Mouse (Mus musculus) embryonic facial prominence, embryonic 10.5 days (tissue): Measurements from ENCODE around the gene B4galt7. TPM values are rescaled to one million over a fixed set of nuclear protein-coding genes. Genes with fewer than 3 reads are reported as not detected.
A peak's percentile ranks its signal among the peaks of the same experiment; 100 is the strongest.
"Not testable (repeated sequence)": the region's sequence is repeated elsewhere in the genome, so short reads cannot be mapped to it uniquely, and the experiment has no call there.

Experiments
- DNase-seq: peaks from one replicate; pipeline ENCODE4 v3.0.0-alpha.2; 2017; ENCODE audit warnings: low spot score
- H3K27ac ChIP-seq: fragments of 300-500 bp; sonication (generic); replicated peaks from 2 replicates; pipeline ENCODE4 v1.5.1; 2016; ENCODE audit warnings: mild to moderate bottlenecking
- H3K27me3 ChIP-seq: fragments of 300-500 bp; sonication (generic); replicated peaks from 2 replicates; pipeline ENCODE4 v1.6.1; 2016; ENCODE audit warnings: low read depth, mild to moderate bottlenecking; ENCODE audit not compliant: poor library complexity, severe bottlenecking
- H3K36me3 ChIP-seq: fragments of 300-500 bp; sonication (generic); replicated peaks from 2 replicates; pipeline ENCODE4 v1.6.1; 2016; ENCODE audit warnings: mild to moderate bottlenecking, moderate library complexity
- H3K4me1 ChIP-seq: fragments of 300-500 bp; sonication (generic); 2 replicates; pipeline ENCODE4 v1.6.1; 2016
- H3K4me3 ChIP-seq: fragments of 300-500 bp; sonication (generic); 2 replicates; pipeline ENCODE4 v1.5.1; 2016; ENCODE audit warnings: mild to moderate bottlenecking, moderate library complexity
- H3K9me3 ChIP-seq: fragments of 300-500 bp; sonication (generic); 2 replicates; pipeline ENCODE4 v1.6.1; 2016; ENCODE audit warnings: mild to moderate bottlenecking
- WGBS: fragments of 180-500 bp; shearing (Covaris S2); methylation state at CpG from one replicate; pipeline ENCODE4 v1.1.7; 2016; 5-methylcytosine and 5-hydroxymethylcytosine counted together
- polyA plus RNA-seq: library from polyadenylated mRNA; unstranded; fragments of >200 nt; fragmentation: Nextera tagmentation; extraction: Ambion mirVana; gene quantifications from 2 replicates; pipeline ENCODE4 v1.2.1, GENCODE M21; 2016

The B4galt7 gene
- polyA plus RNA-seq, 1 experiment from 2014 or later, result 30.1 TPM

- Histone ChIP-seq H3K36me3 (peaks cover 15% of the 10 kb centered on the region), H3K27ac (no peak within 1 kb of the TSS), H3K9me3 (no peaks in the 10 kb centered on the region), H3K4me1 (peaks cover 25% of the 10 kb centered on the region), H3K4me3 (no peak within 1 kb of the TSS), H3K27me3 (no peaks in the 10 kb centered on the region)
- 95% methylated on average over 2 of the region's 2 CpGs for WGBS
- DNase-seq, result no peak
Observed at GRCm38 (mm10) chr13:55573432-55573831, 26.3 kb upstream of the B4galt7 start, which contains the start of gene Tmed9. Gene Tmed9, plus strand, starts transcription at chr13:55573732.

DNA sequence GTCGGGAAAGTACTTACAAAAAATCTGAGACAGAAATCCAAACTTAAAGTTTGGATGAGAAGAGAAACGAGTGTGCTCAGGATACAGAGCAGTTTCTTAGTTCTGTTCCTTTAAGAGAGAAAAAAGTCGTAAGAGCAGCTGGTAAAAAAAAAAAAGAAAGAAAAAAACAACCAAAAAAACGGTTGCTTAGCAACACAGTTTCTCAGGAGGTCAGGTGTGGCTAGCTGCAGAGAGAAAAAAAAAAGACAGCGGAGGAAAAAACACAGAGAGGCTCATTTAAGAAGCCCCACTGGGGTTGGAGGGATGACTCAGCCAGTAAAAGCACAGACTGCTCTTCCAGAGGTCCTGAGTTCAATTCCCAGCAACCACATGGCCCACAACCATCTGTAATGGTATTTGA, 25.4 kb upstream of the B4galt7 start:
- WGBS, result 78% methylated on average over 5 of the region's 5 CpGs
- DNase-seq, result no peak
- Histone ChIP-seq H3K4me3 (no peak overlapping the region), H3K27me3 (no peaks in the 10 kb centered on the region), H3K9me3 (no peaks in the 10 kb centered on the region), H3K36me3 (peaks cover 7% of the 10 kb centered on the region), H3K4me1 (peaks cover 20% of the 10 kb centered on the region), H3K27ac (no peak overlapping the region)

GRCm38 (mm10) chr13:55575932-55576331, 23.8 kb upstream of the B4galt7 start:
- DNase-seq, result peak; percentile 21

GRCm38 (mm10) chr13:55576872-55577271, 22.8 kb upstream of the B4galt7 start:
- H3K27me3 ChIP-seq, H3K36me3 ChIP-seq, H3K4me1 ChIP-seq, DNase-seq, H3K27ac ChIP-seq, H3K4me3 ChIP-seq, H3K9me3 ChIP-seq: not testable (repeated sequence)
- WGBS, result 86% methylated on average over 7 of the region's 7 CpGs

More at GRCm38 (mm10) chr13:55575932-55576331, 23.8 kb upstream of the B4galt7 start:
- 65% methylated on average over 5 of the region's 5 CpGs for WGBS
- Histone ChIP-seq H3K9me3 (no peaks in the 10 kb centered on the region), H3K27me3 (no peaks in the 10 kb centered on the region), H3K27ac (no peak overlapping the region), H3K4me1 (peaks cover 10% of the 10 kb centered on the region), H3K4me3 (no peak overlapping the region), H3K36me3 (peaks cover 4% of the 10 kb centered on the region; the same call in 1 of the 2 replicates)

DNA sequence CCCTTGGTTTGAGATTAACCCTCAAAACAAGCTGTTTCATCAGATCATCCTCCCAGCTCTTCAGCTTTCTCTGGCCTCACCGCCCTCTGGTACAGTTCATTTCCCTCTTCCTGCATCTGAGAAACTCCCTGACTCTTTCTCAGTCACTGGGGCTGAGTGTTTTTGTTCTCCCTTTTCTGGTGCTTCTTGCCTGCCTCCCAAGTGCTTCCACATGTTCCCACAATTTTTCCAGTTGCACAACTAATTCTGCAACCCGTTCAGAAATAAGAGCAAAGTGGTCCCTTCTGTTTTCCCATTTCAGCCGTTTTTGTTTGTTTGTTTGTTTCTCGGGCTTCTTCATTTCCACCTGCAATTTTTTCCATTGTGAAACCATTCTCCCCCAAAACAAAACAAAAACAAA, 21.6 kb upstream of the B4galt7 start:
- Histone ChIP-seq H3K4me1 (no peaks in the 10 kb centered on the region), H3K4me3 (no peak overlapping the region), H3K27me3 (no peaks in the 10 kb centered on the region), H3K27ac (no peak overlapping the region), H3K9me3 (no peaks in the 10 kb centered on the region), H3K36me3 (peaks cover 4% of the 10 kb centered on the region; the same call in 1 of the 2 replicates)
- DNase-seq, result no peak
- WGBS, result 77% methylated on average over 4 of the region's 4 CpGs

DNA sequence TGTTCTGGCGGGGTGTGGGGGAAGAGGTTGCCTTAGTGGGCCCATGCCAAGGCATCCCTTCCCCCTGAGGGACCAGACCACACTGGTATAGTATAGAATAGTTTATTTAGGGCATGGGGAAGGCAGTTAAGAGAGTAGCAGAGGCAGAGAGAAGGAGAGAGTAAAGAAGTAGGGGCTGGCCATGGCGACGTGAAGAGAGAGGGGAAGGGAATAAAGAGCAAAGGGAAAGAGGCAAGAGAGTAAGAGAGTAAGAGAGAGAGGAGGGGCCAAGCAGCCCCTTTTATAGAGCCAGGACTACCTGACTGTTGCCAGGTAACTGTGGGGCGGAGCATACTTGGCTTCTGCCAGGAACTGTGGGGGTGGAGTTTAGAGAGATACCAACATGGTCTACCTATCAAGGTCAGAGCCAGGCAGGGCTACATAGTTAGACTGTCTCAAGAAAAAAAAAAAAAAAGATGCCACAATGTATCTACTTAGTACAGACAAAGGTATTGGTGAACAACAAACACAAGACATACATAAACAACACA, 7.7 kb upstream of the B4galt7 start:
- H3K4me1 ChIP-seq, result peaks cover 14% of the 10 kb centered on the region
- peak overlapping the region; percentile 86; the same call in 1 of the 2 replicates for H3K27ac ChIP-seq
- H3K9me3 ChIP-seq, result no peaks in the 10 kb centered on the region
- 71% methylated on average over 4 of the region's 4 CpGs for WGBS
- DNase-seq, result no peak
- peaks cover 11% of the 10 kb centered on the region for H3K27me3 ChIP-seq
- peaks cover 28% of the 10 kb centered on the region for H3K36me3 ChIP-seq
- H3K4me3 ChIP-seq, result peak overlapping the region; percentile 76; the same call in 1 of the 2 replicates

- peaks cover 35% of the 10 kb centered on the region for H3K36me3 ChIP-seq
- peaks cover 11% of the 10 kb centered on the region for H3K27me3 ChIP-seq
- H3K9me3 ChIP-seq, result no peaks in the 10 kb centered on the region
- peak overlapping the region; percentile 76 for H3K4me3 ChIP-seq
- H3K27ac ChIP-seq, result peak overlapping the region; percentile 86
- H3K4me1 ChIP-seq, result peaks cover 14% of the 10 kb centered on the region
- 4% methylated on average over 29 of the region's 29 CpGs for whole genome bisulfite sequencing
- DNase-seq, result peak; percentile 99
Observed at GRCm38 (mm10) chr13:55592512-55593253, 7.0 kb upstream of the B4galt7 start.

DNA sequence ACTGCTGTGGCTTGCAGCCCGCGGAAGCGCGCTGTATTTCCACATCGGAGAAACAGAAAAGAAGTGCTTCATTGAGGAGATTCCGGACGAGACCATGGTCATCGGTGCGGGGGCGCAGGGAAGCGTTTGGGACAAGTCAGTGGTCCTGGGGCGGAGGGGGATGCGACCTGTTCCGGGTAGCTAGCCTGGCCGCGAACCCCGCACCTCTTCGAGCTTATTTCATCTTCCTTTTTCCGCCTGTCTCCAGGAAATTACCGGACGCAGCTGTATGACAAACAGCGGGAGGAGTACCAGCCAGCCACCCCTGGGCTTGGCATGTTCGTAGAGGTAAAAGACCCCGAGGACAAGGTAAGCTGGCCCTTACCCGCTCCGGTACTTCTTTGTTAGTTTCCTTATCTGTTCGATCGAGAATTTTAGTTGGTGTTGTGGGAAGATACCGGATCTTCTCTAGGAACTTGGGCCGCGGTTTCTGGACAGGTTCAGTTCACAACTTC, 6.4 kb upstream of the B4galt7 start:
- peak overlapping the region; percentile 76 for H3K4me3 ChIP-seq
- H3K4me1 ChIP-seq, result peaks cover 14% of the 10 kb centered on the region
- H3K36me3 ChIP-seq, result peaks cover 41% of the 10 kb centered on the region
- H3K9me3 ChIP-seq, result no peaks in the 10 kb centered on the region
- under 1% methylated on average over 31 of the region's 31 CpGs for WGBS
- no peak for DNase-seq
- H3K27ac ChIP-seq, result peak overlapping the region; percentile 86
- H3K27me3 ChIP-seq, result peaks cover 11% of the 10 kb centered on the region

GRCm38 (mm10) chr13:55595375-55595774, 4.3 kb upstream of the B4galt7 start:
- Histone ChIP-seq H3K9me3 (no peaks in the 10 kb centered on the region), H3K27ac (no peak overlapping the region), H3K36me3 (peaks cover 47% of the 10 kb centered on the region), H3K4me1 (peaks cover 24% of the 10 kb centered on the region), H3K27me3 (peaks cover 11% of the 10 kb centered on the region), H3K4me3 (no peak overlapping the region)
- WGBS, result 91% methylated on average over 12 of the region's 12 CpGs
- DNase-seq, result no peak

DNA sequence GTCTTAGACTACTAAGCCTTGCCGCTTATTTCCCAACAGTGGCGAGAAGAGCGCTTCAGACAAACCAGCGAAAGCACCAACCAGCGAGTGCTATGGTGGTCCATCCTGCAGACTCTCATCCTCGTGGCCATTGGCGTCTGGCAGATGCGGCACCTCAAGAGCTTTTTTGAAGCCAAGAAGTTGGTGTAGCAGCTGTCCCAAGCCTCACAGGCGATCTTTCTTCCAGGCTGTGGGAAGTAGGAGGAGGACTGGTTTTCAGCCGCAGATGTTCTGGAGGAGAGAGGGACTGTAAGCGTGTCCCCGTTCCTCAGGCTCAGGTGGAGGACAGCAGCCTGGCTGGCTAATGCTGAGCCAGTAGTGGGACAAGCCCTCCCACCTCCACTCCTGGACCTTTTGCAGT, 2.9 kb upstream of the B4galt7 start:
- Histone ChIP-seq H3K27ac (no peak overlapping the region), H3K4me1 (peaks cover 31% of the 10 kb centered on the region), H3K4me3 (no peak overlapping the region), H3K27me3 (peaks cover 1% of the 10 kb centered on the region; the same call in 1 of the 2 replicates), H3K9me3 (no peaks in the 10 kb centered on the region), H3K36me3 (peaks cover 47% of the 10 kb centered on the region)
- DNase-seq, result no peak
- 94% methylated on average over 12 of the region's 12 CpGs for WGBS

- no peaks in the 10 kb centered on the region for H3K27me3 ChIP-seq
- H3K27ac ChIP-seq, result 0 out of 2 replicates have a peak overlapping the region, but pooled peaks have one; percentile 81
- no peak for DNase-seq
- peak overlapping the region; percentile 89 for H3K4me3 ChIP-seq
- H3K4me1 ChIP-seq, result peaks cover 17% of the 10 kb centered on the region
- no peaks in the 10 kb centered on the region for H3K9me3 ChIP-seq
- H3K36me3 ChIP-seq, result peaks cover 53% of the 10 kb centered on the region
- WGBS, result 29% methylated on average over 9 of the region's 9 CpGs
Observed at GRCm38 (mm10) chr13:55600657-55601056, 961 bp downstream of the B4galt7 start.

DNA sequence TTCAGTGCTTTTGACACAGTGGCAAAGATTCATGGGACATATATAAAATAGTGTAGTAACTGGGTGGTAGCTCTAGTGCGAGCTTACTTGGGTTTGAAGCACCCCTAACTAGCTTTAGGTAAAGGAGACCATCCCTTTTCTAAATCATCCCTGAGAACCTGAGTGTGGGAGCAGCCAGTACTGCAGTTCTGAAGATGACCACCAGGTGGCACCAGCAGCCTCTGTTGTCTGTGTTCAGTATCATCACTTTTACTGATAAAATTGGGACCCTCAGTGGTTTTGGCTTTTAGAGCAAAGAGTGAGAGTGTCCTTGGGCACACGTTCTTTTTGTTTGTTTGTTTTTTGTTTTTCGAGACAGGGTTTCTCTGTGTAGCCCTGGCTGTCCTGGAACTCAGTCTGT, 1.9 kb downstream of the B4galt7 start:
- no peaks in the 10 kb centered on the region for H3K27me3 ChIP-seq
- peaks cover 53% of the 10 kb centered on the region for H3K36me3 ChIP-seq
- peaks cover 17% of the 10 kb centered on the region for H3K4me1 ChIP-seq
- H3K9me3 ChIP-seq, result no peaks in the 10 kb centered on the region
- DNase-seq, result peak; percentile 86
- 12% methylated on average over 3 of the region's 3 CpGs for WGBS
- H3K27ac ChIP-seq, result no peak overlapping the region
- H3K4me3 ChIP-seq, result no peak overlapping the region

DNA sequence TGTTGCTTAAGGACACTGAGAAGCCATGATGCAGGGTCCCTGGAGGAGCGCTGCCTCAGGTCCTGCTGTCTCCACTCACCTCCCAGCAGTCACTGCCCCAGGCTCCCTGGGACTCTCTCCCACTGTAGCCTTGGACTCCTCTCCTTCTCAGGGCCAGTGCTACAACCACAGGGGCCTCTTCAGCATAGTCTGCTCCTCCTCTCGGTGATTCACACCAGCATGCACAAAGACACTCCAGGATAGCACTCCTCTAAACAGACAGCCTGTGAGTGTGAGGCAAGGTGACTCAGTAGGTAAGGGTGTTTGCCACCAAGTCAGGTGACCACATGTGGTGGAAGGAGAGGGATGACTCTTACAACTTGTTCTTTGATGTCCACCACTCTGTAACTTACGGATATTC, 4.9 kb downstream of the B4galt7 start:
- peaks cover 12% of the 10 kb centered on the region for H3K4me1 ChIP-seq
- no peaks in the 10 kb centered on the region for H3K9me3 ChIP-seq
- no peak overlapping the region for H3K4me3 ChIP-seq
- H3K27me3 ChIP-seq, result no peaks in the 10 kb centered on the region
- H3K36me3 ChIP-seq, result peaks cover 60% of the 10 kb centered on the region
- H3K27ac ChIP-seq, result no peak overlapping the region
- DNase-seq, result no peak
- 93% methylated on average over 3 of the region's 3 CpGs for WGBS
